Mouse (Mus musculus) urinary bladder, adult 18-20 months (tissue): ENCODE data around the gene Ttll13.

Experiments used
- DNase-seq, 2 experiments: peaks; one replicate each; pipeline ENCODE4 v3.0.0; 2022; ENCODE audit warnings: low spot score in 2 of 2, mixed read lengths in 2 of 2

Gene Ttll13

DNA sequence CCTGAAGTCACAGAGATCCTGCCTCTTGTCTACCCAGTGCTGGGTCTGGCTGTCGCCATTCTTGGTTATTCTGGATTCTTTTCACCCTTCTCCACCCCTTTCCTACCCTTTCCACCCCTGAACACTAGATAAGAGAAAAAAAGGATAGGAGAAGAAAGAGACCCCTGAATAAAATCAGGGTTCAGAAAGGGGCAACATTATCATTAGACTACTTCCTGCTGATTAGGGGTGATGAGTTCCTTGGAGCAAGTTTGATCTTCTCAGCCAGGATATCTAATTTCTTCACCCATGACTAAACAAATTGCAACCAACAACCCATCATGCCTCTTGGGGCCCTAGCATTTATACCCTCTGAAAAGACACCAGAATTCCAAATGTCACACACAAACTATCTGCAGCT, 21.6 kb downstream of the Ttll13 start:
- DNase-seq = no peak

DNA sequence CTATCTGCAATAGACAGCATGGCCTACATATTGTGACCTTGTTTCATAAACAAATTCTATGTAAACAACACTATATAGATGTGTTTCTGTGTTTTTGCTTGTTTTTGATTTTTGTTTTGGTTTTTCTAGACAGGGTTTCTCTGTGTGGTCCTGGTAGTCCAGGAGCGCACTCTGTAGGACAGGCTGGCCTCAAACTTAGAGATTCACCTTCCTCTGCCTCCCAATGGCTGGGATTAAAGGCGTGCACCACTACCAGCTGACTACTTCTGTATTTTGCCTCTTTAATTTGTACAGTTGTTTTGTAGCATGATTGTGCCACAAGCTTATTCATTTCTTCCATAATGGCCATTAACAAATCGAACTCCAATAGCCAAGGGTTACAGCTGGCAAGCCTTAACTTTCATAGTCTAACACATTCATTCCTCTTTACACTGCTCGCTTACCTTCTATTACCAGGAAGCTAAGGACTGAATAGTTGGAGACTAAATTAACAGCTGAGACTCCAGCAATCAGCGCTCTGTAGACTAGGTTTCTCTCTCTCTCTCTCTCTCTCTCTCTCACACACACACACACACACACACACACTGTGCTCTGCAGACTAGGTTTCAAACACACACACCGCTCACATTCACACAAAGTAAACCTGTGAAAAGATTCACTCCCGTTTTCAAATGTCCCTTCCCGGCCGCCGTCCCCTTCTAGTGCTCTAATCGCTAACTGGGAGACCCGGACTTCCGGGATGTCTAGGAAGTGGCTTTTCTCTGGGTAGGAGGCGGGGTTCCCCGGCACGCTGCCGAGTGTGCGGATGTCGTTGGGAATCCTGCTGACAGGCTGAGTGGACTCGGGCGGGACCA, 22.9 kb downstream of the Ttll13 start, which contains the start of gene Vps33b:
Gene Vps33b, plus strand, starts transcription at position 753 of the 854 bp plus-strand sequence.
- DNase-seq = peak; percentile 92

DNA sequence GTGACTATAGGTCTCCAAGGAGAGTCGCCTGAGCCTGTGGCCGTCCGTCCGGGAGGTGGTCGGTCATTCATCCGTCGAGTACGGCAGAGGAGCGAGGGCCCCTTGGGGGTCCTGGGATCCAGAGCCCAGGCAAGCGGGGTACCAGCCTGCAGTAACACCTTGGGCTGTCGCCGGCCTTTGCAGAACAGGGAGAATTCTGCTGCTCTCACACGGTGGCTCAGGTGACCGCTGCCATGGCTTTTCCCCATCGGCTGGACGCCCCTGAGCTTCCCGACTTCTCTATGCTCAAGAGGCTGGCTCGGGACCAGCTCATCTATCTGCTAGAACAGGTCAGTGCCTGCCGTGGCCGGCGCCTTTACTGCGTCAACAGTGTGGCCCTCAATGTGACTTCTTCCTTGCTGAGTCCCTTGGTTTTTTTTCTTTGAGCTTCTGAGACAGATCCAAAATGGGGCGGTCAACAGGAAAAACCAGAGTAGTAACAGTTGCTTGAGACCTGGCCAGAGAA, 23.6 kb downstream of the Ttll13 start:
- DNase-seq = peak in 1 of 2 experiments; percentile 53

DNA sequence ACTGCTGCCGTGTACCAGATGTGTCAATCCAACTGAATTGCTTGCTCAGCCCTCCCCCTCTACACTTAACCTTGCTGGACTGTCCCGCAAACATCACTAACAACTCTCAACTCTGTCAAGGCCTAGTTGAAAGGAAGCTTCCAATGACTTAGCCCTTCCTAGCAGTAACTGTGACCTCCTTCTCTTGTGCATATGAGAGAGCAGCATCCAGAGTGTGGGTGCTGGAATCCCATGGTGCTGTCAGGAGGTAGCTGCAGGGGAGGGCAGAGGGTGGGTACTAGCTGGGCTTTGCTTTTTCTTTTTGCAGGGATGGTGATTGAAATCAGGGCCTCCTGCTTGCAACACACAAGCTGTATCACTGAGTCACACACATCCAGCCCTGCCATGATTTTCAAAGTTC, 27.3 kb downstream of the Ttll13 start:
- no peak for DNase-seq

DNA sequence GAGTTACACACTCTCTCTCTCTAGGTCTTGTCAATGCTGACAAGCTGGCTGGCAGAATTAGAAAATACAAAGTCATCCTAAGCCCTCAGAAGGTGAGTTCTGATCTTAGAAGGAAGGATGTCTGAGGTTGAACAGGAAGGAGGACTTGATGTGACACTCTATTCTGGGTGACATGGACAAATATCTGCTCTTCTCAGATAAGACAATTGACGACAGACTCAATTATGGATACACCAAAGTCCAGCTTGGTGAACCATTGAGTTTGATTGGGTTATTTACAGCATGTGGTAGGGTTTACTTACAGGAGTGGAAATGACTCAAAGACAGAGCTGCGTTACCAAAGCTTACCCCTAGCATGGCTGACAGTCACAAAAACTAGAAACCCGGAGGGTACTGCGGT, 30.2 kb downstream of the Ttll13 start:
- no peak for DNase-seq

DNA sequence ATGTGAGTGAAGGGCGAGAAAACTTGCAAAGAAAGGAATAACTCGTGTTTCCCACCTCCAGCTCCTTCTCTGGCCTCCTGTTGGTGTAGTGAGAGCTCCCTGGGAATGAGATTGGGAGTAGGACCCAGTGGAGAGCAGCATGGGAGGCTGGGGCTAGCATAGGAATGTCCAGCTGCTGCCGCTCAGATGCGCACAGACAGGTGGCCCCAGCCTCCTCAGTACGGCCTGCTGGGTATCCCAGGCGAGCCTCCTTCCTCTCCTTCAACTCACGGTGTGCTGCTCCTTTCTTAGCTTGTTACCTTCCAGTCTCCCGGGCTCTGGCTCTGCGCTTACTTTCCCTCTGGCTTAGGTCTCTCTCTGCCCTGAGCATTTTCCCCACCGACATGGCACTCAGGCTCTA, 33.9 kb downstream of the Ttll13 start:
- DNase-seq = no peak

DNA sequence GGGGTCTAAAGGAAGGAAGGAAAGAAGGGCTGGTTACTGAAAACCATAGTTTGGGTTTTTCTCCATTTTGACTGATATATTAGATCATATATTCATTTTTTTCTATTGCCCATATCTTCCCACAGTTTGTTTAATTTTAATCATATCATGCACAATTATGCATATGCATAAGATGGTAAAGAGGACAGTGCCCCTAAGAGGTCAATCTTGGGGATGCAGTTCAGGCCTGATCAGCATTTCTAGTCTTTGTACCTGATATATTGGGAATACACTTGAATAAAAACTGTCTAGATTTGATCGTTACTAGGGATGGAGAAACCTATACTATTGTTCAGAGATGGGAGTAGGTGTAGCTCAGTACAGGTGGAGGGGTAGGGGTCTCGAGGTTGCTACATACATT, 34.8 kb downstream of the Ttll13 start:
- no peak for DNase-seq

DNA sequence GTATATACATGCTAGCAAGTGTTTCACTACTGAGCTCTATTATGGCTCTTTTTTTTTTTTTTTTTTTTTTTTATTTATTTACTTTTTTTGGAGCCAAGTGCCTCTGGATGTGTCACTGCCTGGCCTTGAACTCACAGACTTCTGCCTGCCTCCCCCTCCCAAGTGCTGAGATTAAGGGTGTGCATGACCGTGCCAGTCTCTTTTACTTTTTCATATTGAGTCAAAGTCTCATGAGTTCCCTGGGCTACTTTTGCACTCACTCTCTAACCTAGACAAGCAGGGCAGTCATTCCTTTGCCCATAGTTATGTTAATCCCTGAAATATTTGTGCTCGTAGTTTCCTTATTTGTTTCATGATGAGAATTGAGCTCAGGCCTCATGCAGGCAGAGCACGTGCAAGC, 35.5 kb downstream of the Ttll13 start:
- DNase-seq = no peak

DNA sequence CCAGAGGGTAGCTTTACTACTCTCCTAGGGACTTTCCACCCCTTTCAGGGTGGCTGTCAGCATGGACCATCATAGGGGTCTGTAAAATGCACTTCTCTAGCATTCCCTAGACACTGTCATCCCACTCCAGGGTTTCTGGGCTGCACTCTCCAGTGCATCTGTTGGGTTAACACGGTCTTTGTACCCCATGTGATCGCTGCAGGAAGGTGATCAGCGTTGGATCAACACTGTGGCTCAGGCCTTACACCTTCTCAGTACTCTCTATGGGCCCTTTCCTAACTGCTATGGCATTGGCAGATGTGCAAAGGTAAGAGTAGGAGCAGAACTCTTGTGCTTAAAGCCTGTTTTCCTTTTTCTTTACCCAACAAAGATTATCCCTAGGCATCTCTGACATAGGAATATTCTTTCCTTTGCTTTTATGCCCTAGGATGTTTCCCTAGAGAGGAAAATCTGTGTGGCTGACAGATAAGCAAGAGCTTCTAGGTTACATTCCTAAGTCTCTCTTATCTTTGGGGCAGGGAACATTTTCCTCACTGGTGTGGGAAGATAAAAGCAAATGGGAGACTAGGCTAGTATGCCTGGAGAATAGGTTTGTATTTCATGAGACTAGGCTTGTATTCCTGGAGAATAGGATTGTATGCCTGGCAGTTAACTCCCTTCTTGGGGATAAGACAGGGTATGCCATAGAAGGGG, 37.2 kb downstream of the Ttll13 start:
- DNase-seq = no peak

DNA sequence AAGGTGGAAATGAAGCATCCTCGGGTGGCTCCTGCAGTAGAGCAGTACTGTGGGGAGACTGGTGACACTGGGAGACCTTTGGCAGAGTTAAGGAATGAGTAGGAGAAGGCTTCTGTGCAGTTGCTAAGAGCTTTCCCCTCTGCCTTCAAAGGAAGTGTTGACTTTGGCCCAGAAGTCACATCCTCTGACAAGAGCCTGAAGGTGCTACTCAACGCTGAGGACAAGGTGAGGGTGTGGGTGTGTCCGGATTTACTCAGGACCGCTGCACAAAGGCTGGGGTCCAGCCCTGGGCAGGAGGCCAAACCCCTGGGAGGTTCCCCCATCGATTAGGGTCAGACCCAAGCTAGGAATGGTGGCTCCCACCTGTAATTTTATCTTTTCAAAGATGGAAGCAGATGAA, 38.2 kb downstream of the Ttll13 start:
- no peak for DNase-seq

DNA sequence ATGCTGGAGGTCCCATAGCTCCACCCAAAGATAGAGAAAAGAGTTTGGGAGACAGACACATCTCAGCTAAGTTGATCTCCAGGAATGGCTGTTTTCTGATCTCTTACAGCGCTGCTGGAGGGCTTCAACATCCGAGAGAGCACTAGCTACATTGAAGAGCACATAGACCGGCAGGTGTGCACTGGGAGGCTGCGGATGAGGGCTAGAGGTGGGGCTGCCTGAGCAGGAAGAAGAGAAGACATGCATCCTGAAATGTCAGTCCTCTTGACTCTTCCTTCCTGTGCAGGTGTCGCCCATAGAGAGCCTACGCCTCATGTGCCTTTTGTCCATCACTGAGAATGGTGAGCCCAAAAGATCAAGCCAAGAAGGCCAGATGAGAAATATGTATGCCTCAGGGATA, 39.5 kb downstream of the Ttll13 start:
- DNase-seq = no peak

DNA sequence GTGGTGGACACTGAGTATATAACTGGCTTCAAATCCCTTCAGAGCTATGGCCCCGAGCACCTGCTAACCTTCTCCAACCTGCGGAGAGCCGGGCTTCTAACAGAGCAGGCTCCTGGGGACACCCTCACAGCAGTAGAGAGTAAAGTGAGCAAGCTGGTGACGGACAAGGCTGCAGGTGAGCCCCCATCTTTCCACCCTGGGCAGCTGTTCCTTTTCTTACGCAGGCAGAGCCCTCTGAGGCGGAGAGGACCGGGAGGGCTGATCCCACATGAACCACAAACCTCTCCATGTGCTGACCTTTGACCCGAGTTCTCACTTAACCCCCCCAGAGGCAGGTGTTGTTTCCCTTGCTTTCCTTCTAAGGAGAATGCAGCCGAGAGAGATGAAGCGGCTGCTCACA, 41.6 kb downstream of the Ttll13 start:
- no peak for DNase-seq

DNA sequence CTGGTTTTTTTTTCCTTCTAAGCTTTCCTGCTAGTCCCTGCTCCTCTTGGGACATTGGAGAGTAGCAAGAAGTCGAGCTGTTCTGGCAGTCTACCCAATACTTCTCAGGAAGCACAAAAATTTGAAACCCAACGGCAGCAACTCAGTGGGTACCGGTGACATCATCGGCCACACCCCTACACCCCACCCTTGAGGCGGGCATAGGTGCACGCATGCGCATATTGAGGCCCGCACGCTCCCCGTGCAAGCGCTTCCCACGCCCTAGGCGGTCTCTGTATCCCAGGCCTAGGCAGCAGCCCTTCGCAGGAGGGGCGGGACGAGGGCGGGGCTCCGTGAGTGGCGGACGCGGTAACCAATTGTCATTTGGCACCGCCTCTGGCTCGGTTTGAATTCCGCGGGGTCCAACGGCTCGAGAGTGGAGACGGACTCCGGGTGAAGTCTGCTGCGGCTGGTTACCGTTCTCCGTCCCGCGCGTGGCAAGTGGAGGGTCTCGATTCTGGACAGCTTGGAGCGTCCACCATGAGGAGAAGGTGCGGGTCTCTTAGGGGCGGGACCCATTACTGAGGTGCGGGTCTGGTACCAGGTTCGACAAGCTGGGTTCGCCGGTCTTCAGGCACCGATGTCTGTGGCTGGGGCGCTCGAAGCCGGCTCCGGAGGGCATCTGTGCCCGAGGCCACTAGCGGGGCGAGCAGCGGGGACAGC, 48.0 kb downstream of the Ttll13 start, which contains the start of gene Prc1:
Gene Prc1, plus strand, starts transcription at position 389 of the 702 bp plus-strand sequence.
- peak; percentile 98 to 99 for DNase-seq

DNA sequence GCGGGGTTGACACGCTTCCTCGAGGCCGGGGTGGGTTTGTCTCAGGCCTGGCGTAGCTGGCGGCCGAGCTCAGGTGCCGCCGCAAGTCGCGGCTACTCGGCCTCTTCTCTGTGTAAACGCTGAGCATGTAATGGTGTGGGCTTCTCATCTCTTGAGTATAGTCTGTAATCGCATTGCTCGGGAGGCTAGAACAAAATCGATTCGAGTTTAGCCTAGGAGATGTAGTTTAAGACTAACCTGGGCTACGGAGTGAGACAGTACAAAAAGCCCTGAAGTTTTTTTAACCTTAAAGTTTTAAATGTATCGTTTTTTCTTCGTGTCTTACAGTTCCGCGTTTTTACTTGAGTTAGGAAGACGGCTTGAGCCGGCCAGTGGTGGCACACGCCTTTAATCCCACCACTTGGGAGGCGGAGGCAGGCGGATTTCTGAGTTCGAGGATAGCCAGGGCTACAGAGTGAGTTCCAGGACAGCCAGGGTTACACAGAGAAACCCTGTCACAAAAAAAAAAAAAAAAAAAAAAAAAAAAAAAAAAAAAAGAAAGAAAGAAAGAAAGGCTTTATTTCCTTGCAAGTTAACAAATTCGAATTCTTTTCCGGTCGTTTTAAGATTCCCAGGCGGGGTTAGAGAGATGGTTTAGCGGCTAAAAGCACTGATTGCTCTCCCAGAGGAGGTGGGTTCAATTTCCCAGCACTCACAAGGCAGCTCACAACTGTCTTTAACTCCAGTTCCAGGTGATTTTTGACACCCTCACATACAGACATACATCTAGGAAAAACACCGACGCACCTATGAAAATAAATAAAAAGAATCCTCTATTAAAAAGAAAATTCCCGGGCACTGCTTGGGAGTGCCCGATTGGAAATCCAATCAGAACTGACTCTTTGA, 48.8 kb downstream of the Ttll13 start:
- no peak for DNase-seq

DNA sequence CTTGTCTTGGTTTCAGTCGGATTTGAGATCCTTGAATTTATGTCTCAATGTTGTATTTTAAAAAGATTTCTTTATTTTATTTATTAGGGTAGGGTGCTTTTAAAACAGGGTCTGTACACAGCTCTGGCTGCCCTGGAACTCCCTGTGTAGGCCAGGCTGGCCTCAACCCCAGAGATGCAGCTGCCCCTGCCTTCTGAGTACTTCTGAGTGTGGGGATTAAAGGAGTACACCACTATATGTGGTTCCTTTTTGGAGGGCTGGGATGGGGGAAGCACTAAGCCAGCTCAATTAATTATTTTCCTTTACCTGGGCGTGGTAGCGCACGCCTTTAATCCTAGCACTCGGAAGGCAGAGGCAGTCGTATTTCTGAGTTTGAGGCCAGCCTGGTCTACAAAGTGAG, 50.3 kb downstream of the Ttll13 start:
- DNase-seq = no peak

DNA sequence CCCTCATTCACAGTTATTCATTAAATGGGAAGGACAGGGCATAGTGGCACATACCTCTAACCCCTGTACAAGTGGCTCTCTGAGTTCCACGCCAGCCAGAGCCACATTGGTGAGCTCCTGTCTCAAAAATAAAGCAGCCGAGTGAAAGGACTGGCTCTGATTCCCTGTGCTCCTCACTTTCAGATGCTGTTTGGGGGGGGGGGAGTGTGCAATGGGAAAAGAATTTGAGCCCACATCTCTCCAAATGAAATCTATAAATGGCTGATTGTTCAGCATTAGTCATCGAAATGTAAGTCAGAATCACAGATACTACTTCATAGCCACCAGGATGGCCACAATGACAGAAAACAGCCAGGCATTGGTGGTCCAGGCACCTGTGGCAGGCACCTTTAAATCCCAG, 50.9 kb downstream of the Ttll13 start:
- DNase-seq = no peak

DNA sequence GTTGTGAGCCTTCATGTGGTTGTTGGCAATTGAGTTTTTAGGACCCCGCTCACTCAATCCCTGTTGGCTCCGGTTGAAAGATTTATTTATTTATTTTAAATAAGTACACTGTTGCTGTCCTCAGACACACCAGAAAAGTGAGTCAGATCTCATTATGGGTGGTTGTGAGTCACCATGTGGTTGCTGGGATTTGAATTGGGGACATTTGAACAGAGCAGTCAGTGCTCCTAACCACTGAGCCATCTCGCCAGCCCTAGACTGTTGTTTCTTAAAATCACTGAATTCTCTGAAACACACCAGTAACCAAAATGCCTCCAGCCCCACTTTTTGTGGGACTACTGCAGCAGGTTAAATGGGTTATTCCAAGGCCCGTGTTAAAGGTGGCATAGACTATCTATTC, 52.6 kb downstream of the Ttll13 start:
- no peak for DNase-seq

DNA sequence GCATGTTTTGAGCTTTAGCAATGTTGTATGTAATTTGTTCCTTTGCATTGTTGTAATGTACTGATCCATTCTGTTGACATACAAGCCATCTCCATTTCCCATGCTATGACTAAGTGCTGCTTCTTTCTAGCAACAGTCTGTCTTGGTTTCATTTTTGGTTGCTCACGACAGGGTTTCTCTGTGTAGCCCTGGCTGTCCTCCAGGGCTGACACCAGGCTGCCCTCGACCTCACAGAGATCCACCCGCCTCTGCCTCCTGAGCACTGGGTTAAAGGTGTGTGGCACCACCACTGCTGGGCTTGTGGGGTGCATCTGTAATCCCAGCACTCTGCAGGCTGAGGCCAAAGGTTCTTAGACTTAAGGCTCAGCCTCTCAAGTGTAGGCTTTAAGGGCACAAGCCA, 53.4 kb downstream of the Ttll13 start:
- DNase-seq = no peak

DNA sequence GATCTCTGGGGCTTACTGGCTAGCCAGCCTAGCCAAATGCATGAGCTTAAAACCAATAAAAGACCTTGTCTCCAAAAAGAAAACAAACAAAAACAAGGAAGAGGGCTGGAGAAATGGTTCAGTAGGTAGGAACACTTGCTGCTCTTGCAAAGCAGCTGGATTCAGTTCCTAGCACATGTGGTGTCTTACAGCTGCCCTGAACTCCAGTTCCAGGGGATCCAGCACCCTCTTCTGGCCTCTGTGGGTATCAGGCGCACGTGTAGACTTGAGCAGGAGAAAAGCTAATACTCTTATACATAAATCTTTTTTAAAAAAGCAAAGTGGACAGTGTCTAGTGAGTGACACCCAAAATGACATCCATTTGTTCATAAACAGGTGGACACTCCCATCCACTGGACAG, 55.3 kb downstream of the Ttll13 start:
- no peak for DNase-seq

DNA sequence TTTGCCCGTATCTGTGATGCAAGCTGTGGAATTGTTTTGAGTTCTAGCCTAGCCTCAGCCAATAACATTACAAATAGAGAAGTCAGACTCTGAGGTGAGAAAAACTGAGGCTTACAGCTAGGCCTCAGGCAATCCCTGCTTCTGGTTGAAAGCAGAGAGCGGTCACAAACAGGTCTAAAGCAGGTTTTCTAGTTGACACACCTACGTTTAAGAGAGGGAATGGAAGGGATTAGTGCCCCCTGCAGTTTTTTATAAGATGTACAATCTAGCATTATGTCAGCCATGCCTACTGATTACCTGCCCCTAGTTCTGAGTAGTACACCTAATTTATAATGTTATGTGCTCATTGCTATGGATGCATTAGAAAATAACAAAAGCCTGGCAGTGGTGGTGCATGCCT, 61.6 kb downstream of the Ttll13 start:
- DNase-seq = no peak
